Mouse (Mus musculus): Measurements from ENCODE around the gene Dcst2.

DNA sequence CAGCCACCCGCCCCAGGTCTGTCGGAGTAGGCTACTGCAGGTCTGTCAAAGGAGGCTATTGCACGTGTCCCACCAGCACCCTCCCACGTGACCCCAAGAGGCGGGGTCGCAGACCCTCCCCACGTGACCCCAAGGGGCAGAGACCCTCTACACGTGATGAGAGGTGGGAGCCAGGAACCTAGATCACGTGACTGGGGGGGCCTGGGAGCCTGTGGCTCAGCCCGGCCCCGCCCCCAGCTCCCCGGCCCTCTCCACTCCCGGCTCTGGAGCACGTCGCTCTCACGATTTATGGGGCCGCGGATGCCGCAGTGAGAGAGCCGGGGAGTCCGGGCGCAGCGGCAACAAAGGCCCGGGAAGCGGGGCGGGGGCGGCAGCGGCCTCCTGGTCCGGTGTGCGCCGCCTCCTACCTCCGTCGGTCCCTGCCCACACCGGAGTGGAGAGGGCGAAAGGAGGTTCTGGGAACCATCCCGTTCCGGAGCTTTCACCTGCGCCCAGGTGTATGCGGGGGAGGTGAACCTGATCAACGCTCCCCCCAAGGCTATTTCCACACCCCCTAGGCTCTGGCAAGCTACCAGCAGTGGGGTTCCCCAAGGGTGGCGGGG is 41.1 kb upstream of the Dcst2 start:
- no peak for TF ChIP-seq MAFK (IDR thresholded peaks at IDR 0.05; ENCODE audit: insufficient read depth, low read depth, low read length)
- TF ChIP-seq CHD2 (IDR thresholded peaks at IDR 0.05; ENCODE audit: low read depth, low read length): no peak
- no peak for TF ChIP-seq ZC3H11A (IDR thresholded peaks at IDR 0.05; ENCODE audit: borderline replicate concordance, low read depth, low read length)
- TF ChIP-seq ZNF384 (IDR thresholded peaks at IDR 0.05; ENCODE audit: low read depth, low read length): no peak
- TF ChIP-seq HCFC1 (IDR thresholded peaks at IDR 0.05; ENCODE audit: borderline replicate concordance, insufficient read depth, low read length): no peak

Data from ES-E14 (cell line).